In the genomic region with DNA sequence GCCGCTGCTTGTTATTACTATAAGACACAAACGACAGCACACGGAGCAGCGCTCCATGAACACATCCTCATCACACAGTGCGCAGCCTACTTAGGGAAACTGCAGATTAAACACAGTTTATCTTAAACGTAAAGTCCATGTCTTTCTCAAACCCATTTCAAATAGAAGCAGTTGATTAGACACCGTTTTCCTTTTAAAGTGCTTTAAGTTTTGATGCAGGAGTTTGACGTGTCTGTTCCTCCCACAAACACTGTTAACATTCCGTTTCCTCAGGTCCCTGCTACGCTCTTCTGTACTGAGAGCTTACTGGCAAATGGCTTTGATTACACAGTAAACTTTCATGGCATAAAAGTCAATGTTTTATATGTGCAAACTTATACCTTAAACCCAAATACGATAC, we compare ENCODE assay signal across 18 mouse cellular contexts.
DNase-seq lines count a peak whose midpoint lies in the region; ATAC-seq and TF ChIP-seq lines count a peak whose summit lies in the region.
"Had no signal": no experiment of that assay in that cellular context is flagged by ENCODE, and none has a peak within 500 bp of the region (broad histone marks: within the 10 kb centered on the region; RNA-seq: fewer than 3 reads in every experiment).

No protein-coding gene starts in this region.

- peaks cover 38% of the 10 kb centered on the region for H3K4me1 ChIP-seq in embryonic facial prominence, embryonic 13.5 days
- H3K4me1 ChIP-seq in embryonic facial prominence, embryonic 10.5 days, result peaks cover 23% of the 10 kb centered on the region
- peaks cover 19% of the 10 kb centered on the region for H3K4me1 ChIP-seq in limb, embryonic 11.5 days (ENCODE audit: control insufficient read depth, insufficient read depth, low read length)
- peaks cover 37% of the 10 kb centered on the region for H3K4me1 ChIP-seq in limb, embryonic 10.5 days
- 0 out of 2 replicates have a peak, but pooled peaks cover 7% of the 10 kb centered on the region for H3K4me1 ChIP-seq in forebrain, embryonic 15.5 days
- H3K4me1 ChIP-seq: embryonic facial prominence, embryonic 15.5 days; forebrain, embryonic 12.5 days had no signal

- no peak overlapping the region for H3K27ac ChIP-seq in embryonic facial prominence, embryonic 13.5 days
- H3K27ac ChIP-seq in embryonic facial prominence, embryonic 10.5 days (replicated peaks), result no peak overlapping the region
- H3K27ac ChIP-seq in limb, embryonic 11.5 days (replicated peaks; ENCODE audit: low read depth, low read length), result no peak overlapping the region
- no peak overlapping the region for H3K27ac ChIP-seq in limb, embryonic 10.5 days
- no peak overlapping the region for H3K27ac ChIP-seq in forebrain, embryonic 15.5 days (replicated peaks)
- H3K27ac ChIP-seq: embryonic facial prominence, embryonic 15.5 days; forebrain, embryonic 10.5 days; forebrain, embryonic 12.5 days had no signal

- H3K9ac ChIP-seq in embryonic facial prominence, embryonic 13.5 days, result no peak overlapping the region
- H3K9ac ChIP-seq in limb, embryonic 11.5 days (ENCODE audit: low read length), result no peak overlapping the region
- no peak overlapping the region for H3K9ac ChIP-seq in forebrain, embryonic 15.5 days (replicated peaks)
- H3K9ac ChIP-seq: embryonic facial prominence, embryonic 15.5 days; forebrain, embryonic 12.5 days; forebrain, postnatal 0 days had no signal

- peak overlapping the region; percentile 18; the same call in 1 of the 2 replicates for H3K4me2 ChIP-seq in embryonic facial prominence, embryonic 13.5 days
- H3K4me2 ChIP-seq in limb, embryonic 11.5 days (ENCODE audit: low read depth, severe bottlenecking), result no peak overlapping the region
- H3K4me2 ChIP-seq in forebrain, embryonic 15.5 days (replicated peaks), result no peak overlapping the region
- H3K4me2 ChIP-seq: embryonic facial prominence, embryonic 15.5 days; forebrain, embryonic 12.5 days had no signal

- H3K27me3 ChIP-seq in embryonic facial prominence, embryonic 13.5 days, result no peaks in the 10 kb centered on the region
- H3K27me3 ChIP-seq in embryonic facial prominence, embryonic 10.5 days (replicated peaks; ENCODE audit: low read depth, poor library complexity, severe bottlenecking), result no peaks in the 10 kb centered on the region
- no peaks in the 10 kb centered on the region for H3K27me3 ChIP-seq in limb, embryonic 11.5 days (ENCODE audit: control insufficient read depth, insufficient read depth, low read length)
- no peaks in the 10 kb centered on the region for H3K27me3 ChIP-seq in limb, embryonic 10.5 days (ENCODE audit: low read depth, poor library complexity, severe bottlenecking)
- H3K27me3 ChIP-seq in forebrain, embryonic 15.5 days, result no peaks in the 10 kb centered on the region
- H3K27me3 ChIP-seq: embryonic facial prominence, embryonic 15.5 days; forebrain, embryonic 12.5 days had no signal

- 36% methylated on average over 11 of the region's 11 CpGs for WGBS in embryonic facial prominence, embryonic 13.5 days
- WGBS in embryonic facial prominence, embryonic 10.5 days, result 81% methylated on average over 11 of the region's 11 CpGs
- 63% methylated on average over 11 of the region's 11 CpGs for WGBS in limb, embryonic 11.5 days
- WGBS in limb, embryonic 10.5 days, result 77% methylated on average over 11 of the region's 11 CpGs
- 73% methylated on average over 11 of the region's 11 CpGs for WGBS in forebrain, embryonic 15.5 days

- H3K4me3 ChIP-seq in embryonic facial prominence, embryonic 13.5 days, result no peak overlapping the region
- no peak overlapping the region for H3K4me3 ChIP-seq in embryonic facial prominence, embryonic 10.5 days
- H3K4me3 ChIP-seq in limb, embryonic 11.5 days (ENCODE audit: low read depth, low read length), result no peak overlapping the region
- H3K4me3 ChIP-seq in limb, embryonic 10.5 days, result no peak overlapping the region
- H3K4me3 ChIP-seq in forebrain, embryonic 15.5 days, result no peak overlapping the region
- H3K4me3 ChIP-seq: embryonic facial prominence, embryonic 15.5 days; erythroblast, embryonic 14.5 days; forebrain, embryonic 10.5 days; forebrain, embryonic 12.5 days had no signal

- no peak for DNase-seq in embryonic facial prominence, embryonic 10.5 days (ENCODE audit: low spot score)
- peak; percentile 13 for DNase-seq in limb, embryonic 11.5 days (ENCODE audit: low spot score)
- no peak for DNase-seq in limb, embryonic 10.5 days (ENCODE audit: low spot score)
- peak; percentile 40 for DNase-seq in brain, embryonic 14.5 days (ENCODE audit: low read depth)
- DNase-seq: adrenal gland, adult 2 months; adrenal gland, postnatal 10 days; adrenal gland, postnatal 25 days; cerebellum, adult 11-12 months; cerebellum, adult 2 months; cerebellum, adult 9-10 months; cerebellum, postnatal 25 days; forebrain, postnatal 0 days had no signal

- no peak for TF ChIP-seq POLR2A in brain, embryonic 14.5 days (IDR thresholded peaks at IDR 0.05; ENCODE audit: borderline replicate concordance, extremely low read depth, insufficient read depth, insufficient read length, poor library complexity, severe bottlenecking)

- ATAC-seq in embryonic facial prominence, embryonic 13.5 days (ENCODE audit: insufficient number of reproducible peaks, insufficient read depth, low FRiP score, low TSS enrichment, low read depth), result no peak
- ATAC-seq in limb, embryonic 11.5 days (ENCODE audit: insufficient number of reproducible peaks, low FRiP score, low TSS enrichment, low read depth), result no peak
- ATAC-seq in forebrain, embryonic 15.5 days (replicated peaks), result no peak

- H3K36me3 ChIP-seq in embryonic facial prominence, embryonic 13.5 days, result 0 out of 2 replicates have a peak, but pooled peaks cover 4% of the 10 kb centered on the region
- H3K36me3 ChIP-seq in embryonic facial prominence, embryonic 10.5 days (replicated peaks), result peaks cover 10% of the 10 kb centered on the region; the same call in 1 of the 2 replicates
- no peaks in the 10 kb centered on the region for H3K36me3 ChIP-seq in limb, embryonic 11.5 days (ENCODE audit: control insufficient read depth, insufficient read depth, low read length)
- H3K36me3 ChIP-seq in limb, embryonic 10.5 days, result peaks cover 4% of the 10 kb centered on the region
- H3K36me3 ChIP-seq in forebrain, embryonic 15.5 days, result no peaks in the 10 kb centered on the region
- H3K36me3 ChIP-seq: embryonic facial prominence, embryonic 15.5 days; forebrain, embryonic 12.5 days had no signal

- no peaks in the 10 kb centered on the region for H3K9me3 ChIP-seq in embryonic facial prominence, embryonic 13.5 days
- H3K9me3 ChIP-seq in embryonic facial prominence, embryonic 10.5 days, result no peaks in the 10 kb centered on the region
- no peaks in the 10 kb centered on the region for H3K9me3 ChIP-seq in limb, embryonic 11.5 days (ENCODE audit: control insufficient read depth, low read length)
- H3K9me3 ChIP-seq in limb, embryonic 10.5 days (replicated peaks), result no peaks in the 10 kb centered on the region
- H3K9me3 ChIP-seq in forebrain, embryonic 15.5 days, result no peaks in the 10 kb centered on the region
- H3K9me3 ChIP-seq: embryonic facial prominence, embryonic 15.5 days; forebrain, embryonic 10.5 days; forebrain, embryonic 12.5 days had no signal

- no peak for TF ChIP-seq CTCF in brain, embryonic 14.5 days (IDR thresholded peaks at IDR 0.05; ENCODE audit: borderline replicate concordance, extremely low read depth, insufficient read depth, insufficient read length)

Comparison
In these comparisons a context has a peak if more than half of its experiments do, and no peak if none do; other contexts are left out.
1. DNase-seq: peak in limb, embryonic 11.5 days (single experiment) and brain, embryonic 14.5 days (single experiment); none in embryonic facial prominence, embryonic 10.5 days (single experiment) and limb, embryonic 10.5 days (single experiment).